Mouse (Mus musculus): Measurements from ENCODE around the gene Mfsd14a. TPM values are rescaled to one million over a fixed set of nuclear protein-coding genes. Genes with fewer than 3 reads are reported as not detected.

Mfsd14a gene
- total and polyA plus RNA-seq, 2 experiments from 2014 or later, result 39.9 to 44.3 TPM

DNA sequence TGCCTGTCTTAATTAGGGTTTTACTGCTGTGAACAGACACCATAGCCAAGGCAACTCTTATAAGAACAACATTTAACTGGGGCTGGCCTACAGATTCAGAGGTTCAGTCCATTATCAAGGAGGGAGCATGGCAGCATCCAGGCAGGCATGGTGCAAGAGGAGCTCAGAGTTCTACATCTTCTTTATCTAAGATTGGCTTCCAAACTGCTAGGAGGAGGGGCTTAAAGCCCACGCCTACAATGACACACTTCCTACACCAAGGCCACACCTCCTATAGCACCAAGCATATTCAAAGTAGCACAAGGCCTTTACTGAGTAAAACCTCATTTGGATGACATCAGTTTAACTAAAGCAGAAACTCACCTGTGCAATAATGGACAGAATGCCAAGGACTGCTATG, 22.5 kb downstream of the Mfsd14a start:
- DNase-seq (ENCODE audit: low spot score), result no peak
- Histone ChIP-seq H3K36me3 (replicated peaks; ENCODE audit: control insufficient read depth, insufficient read depth, low read length) (peaks cover 91% of the 10 kb centered on the region), H3K4me1 (ENCODE audit: control insufficient read depth, insufficient read depth) (no peaks in the 10 kb centered on the region), H3K4me3 (ENCODE audit: low read depth, low read length) (no peak overlapping the region), H3K27ac (ENCODE audit: low read depth) (no peak overlapping the region), H3K9me3 (replicated peaks; ENCODE audit: control insufficient read depth, low read length) (no peaks in the 10 kb centered on the region), H3K9ac (replicated peaks; ENCODE audit: low read depth, low read length) (no peak overlapping the region), H3K4me2 (ENCODE audit: low read depth, low read length) (no peak overlapping the region), H3K27me3 (ENCODE audit: control insufficient read depth, insufficient read depth, low read length) (no peaks in the 10 kb centered on the region)
- TF ChIP-seq EP300 (IDR thresholded peaks at IDR 0.05; ENCODE audit: low read depth), result no peak
- no peak for TF ChIP-seq CTCF (IDR thresholded peaks at IDR 0.05; ENCODE audit: low read depth)
- ATAC-seq (ENCODE audit: insufficient read depth, low read depth), result no peak
- WGBS, result 83% methylated on average over 1 of the region's 1 CpGs

DNA sequence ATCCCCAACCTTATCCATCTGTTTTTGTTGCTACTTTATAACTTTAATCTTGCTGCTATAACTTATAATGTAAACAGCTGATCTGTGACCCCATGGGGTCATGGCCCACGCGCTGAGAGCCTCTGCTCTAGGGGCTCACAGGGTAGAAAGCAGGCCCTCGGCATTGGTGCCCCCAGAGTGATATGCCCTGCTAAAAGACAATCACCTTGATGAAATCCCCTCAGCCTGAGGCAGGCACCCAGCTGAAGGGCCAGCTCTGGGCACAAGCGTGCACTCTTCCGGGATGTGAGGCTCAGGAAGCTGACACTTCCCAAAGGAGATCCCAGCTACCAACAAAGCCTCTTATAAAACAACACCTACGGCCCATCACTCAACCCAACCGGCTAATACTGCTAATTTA, 23.9 kb downstream of the Mfsd14a start:
- TF ChIP-seq EP300 (IDR thresholded peaks at IDR 0.05; ENCODE audit: low read depth) (no peak), CTCF (IDR thresholded peaks at IDR 0.05; ENCODE audit: low read depth) (no peak)
- H3K9me3 ChIP-seq (replicated peaks; ENCODE audit: control insufficient read depth, low read length), result no peaks in the 10 kb centered on the region
- no peak overlapping the region for H3K9ac ChIP-seq (replicated peaks; ENCODE audit: low read depth, low read length)
- H3K27ac ChIP-seq (ENCODE audit: low read depth), result no peak overlapping the region
- no peaks in the 10 kb centered on the region for H3K27me3 ChIP-seq (ENCODE audit: control insufficient read depth, insufficient read depth, low read length)
- H3K4me3 ChIP-seq (ENCODE audit: low read depth, low read length), result no peak overlapping the region
- 92% methylated on average over 7 of the region's 7 CpGs for WGBS
- peaks cover 93% of the 10 kb centered on the region for H3K36me3 ChIP-seq (replicated peaks; ENCODE audit: control insufficient read depth, insufficient read depth, low read length)
- ATAC-seq (ENCODE audit: insufficient read depth, low read depth) (no peak), DNase-seq (ENCODE audit: low spot score) (no peak)
- no peak overlapping the region for H3K4me2 ChIP-seq (ENCODE audit: low read depth, low read length)
- no peaks in the 10 kb centered on the region for H3K4me1 ChIP-seq (ENCODE audit: control insufficient read depth, insufficient read depth)

DNA sequence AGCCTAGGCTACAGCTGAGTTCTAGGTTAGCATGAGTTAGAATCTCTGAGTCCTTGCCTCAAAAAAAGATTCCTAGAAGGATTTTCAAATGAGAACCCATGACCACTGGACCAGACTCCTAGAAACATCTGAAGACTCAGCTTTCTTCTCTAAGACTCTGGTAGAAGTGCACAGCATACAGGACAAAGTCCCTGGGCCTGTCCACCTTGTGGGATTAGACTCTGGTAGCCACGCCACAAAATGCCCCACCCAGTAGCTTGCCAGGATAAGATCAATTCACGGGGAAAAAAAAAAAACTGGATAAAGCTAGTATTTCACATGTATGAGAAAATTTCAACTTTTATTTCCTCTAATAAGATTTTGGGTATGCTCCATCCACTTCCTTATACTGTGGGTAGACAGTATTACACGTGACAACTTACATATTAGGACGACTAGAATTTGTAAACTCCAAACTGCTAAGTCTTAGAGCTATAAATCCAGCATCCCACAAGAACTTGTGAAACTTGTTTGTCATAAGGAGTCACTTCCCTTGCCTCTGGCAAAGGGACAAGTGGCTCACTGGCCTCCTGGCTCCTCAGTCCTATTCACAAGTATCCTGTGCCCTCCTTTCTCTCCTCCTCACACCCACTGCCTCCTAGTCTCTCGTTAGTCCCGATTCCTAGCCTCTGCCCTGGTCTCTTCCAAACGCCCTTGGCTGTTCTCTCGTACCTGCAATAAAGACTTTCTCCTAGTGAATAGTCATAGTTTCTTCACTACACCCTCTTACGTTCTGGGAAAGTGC, 24.6 kb downstream of the Mfsd14a start:
- ATAC-seq (ENCODE audit: insufficient read depth, low read depth) (no peak), DNase-seq (ENCODE audit: low spot score) (no peak)
- no peak overlapping the region for H3K4me2 ChIP-seq (ENCODE audit: low read depth, low read length)
- no peaks in the 10 kb centered on the region for H3K4me1 ChIP-seq (ENCODE audit: control insufficient read depth, insufficient read depth)
- H3K4me3 ChIP-seq (ENCODE audit: low read depth, low read length), result no peak overlapping the region
- TF ChIP-seq EP300 (IDR thresholded peaks at IDR 0.05; ENCODE audit: low read depth), result no peak
- TF ChIP-seq CTCF (IDR thresholded peaks at IDR 0.05; ENCODE audit: low read depth), result no peak
- no peak overlapping the region for H3K9ac ChIP-seq (replicated peaks; ENCODE audit: low read depth, low read length)
- H3K27ac ChIP-seq (ENCODE audit: low read depth), result no peak overlapping the region
- 87% methylated on average over 9 of the region's 9 CpGs for WGBS
- H3K9me3 ChIP-seq (replicated peaks; ENCODE audit: control insufficient read depth, low read length), result no peaks in the 10 kb centered on the region
- no peaks in the 10 kb centered on the region for H3K27me3 ChIP-seq (ENCODE audit: control insufficient read depth, insufficient read depth, low read length)
- peaks cover 94% of the 10 kb centered on the region for H3K36me3 ChIP-seq (replicated peaks; ENCODE audit: control insufficient read depth, insufficient read depth, low read length)

DNA sequence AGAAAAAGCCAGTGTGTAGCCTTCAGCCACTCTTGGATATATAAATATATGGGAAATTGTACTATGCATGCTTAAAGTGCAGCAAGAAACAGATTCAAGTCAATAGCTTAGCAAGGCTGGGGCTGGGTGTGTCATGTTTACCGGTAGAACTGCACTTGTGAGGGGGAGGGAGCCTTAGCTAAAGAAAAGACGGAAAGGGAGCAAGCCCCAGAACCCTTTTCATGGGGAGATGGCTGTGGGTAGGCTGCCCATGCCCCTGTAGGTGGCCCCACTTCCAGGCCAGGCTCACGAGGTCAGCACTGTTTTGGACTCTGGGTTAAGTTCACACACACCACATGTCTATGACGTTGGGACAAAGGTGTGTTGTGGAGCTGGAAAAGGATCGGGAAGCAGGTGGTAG, 26.7 kb downstream of the Mfsd14a start:
- no peaks in the 10 kb centered on the region for H3K4me1 ChIP-seq (ENCODE audit: control insufficient read depth, insufficient read depth)
- DNase-seq (ENCODE audit: low spot score) (no peak), ATAC-seq (ENCODE audit: insufficient read depth, low read depth) (no peak)
- no peak overlapping the region for H3K4me2 ChIP-seq (ENCODE audit: low read depth, low read length)
- no peaks in the 10 kb centered on the region for H3K27me3 ChIP-seq (ENCODE audit: control insufficient read depth, insufficient read depth, low read length)
- 65% methylated on average over 5 of the region's 5 CpGs for WGBS
- no peak overlapping the region for H3K4me3 ChIP-seq (ENCODE audit: low read depth, low read length)
- H3K36me3 ChIP-seq (replicated peaks; ENCODE audit: control insufficient read depth, insufficient read depth, low read length), result peaks cover 91% of the 10 kb centered on the region
- TF ChIP-seq EP300 (IDR thresholded peaks at IDR 0.05; ENCODE audit: low read depth) (no peak), CTCF (IDR thresholded peaks at IDR 0.05; ENCODE audit: low read depth) (no peak)
- no peak overlapping the region for H3K9ac ChIP-seq (replicated peaks; ENCODE audit: low read depth, low read length)
- no peaks in the 10 kb centered on the region for H3K9me3 ChIP-seq (replicated peaks; ENCODE audit: control insufficient read depth, low read length)
- no peak overlapping the region for H3K27ac ChIP-seq (ENCODE audit: low read depth)

DNA sequence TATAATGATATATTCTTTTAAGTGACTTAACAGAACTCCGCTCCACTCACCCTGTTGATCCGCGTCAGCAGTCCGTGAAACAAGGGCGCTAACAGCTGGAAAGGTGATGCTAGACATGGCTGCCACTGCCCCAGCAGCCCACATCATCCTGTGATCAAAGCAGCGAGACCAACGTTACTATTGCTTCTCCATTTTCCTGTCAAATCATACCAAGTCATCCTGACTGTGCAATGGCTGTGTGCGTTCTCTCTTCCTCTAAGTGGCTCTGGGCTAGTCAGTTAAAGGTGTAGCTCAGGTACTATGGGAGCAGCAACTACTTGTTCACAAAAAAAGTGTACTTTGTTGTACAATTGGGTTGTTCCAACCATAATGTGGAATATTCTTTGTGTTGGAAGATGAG, 27.6 kb downstream of the Mfsd14a start:
- WGBS, result 82% methylated on average over 8 of the region's 8 CpGs
- Histone ChIP-seq H3K4me1 (ENCODE audit: control insufficient read depth, insufficient read depth) (no peaks in the 10 kb centered on the region), H3K4me3 (ENCODE audit: low read depth, low read length) (no peak overlapping the region), H3K27ac (ENCODE audit: low read depth) (no peak overlapping the region), H3K9me3 (replicated peaks; ENCODE audit: control insufficient read depth, low read length) (no peaks in the 10 kb centered on the region), H3K9ac (replicated peaks; ENCODE audit: low read depth, low read length) (no peak overlapping the region), H3K4me2 (ENCODE audit: low read depth, low read length) (no peak overlapping the region), H3K27me3 (ENCODE audit: control insufficient read depth, insufficient read depth, low read length) (no peaks in the 10 kb centered on the region), H3K36me3 (replicated peaks; ENCODE audit: control insufficient read depth, insufficient read depth, low read length) (peaks cover 89% of the 10 kb centered on the region)
- ATAC-seq (ENCODE audit: insufficient read depth, low read depth) (no peak), DNase-seq (ENCODE audit: low spot score) (no peak)
- TF ChIP-seq EP300 (IDR thresholded peaks at IDR 0.05; ENCODE audit: low read depth), result no peak
- no peak for TF ChIP-seq CTCF (IDR thresholded peaks at IDR 0.05; ENCODE audit: low read depth)

DNA sequence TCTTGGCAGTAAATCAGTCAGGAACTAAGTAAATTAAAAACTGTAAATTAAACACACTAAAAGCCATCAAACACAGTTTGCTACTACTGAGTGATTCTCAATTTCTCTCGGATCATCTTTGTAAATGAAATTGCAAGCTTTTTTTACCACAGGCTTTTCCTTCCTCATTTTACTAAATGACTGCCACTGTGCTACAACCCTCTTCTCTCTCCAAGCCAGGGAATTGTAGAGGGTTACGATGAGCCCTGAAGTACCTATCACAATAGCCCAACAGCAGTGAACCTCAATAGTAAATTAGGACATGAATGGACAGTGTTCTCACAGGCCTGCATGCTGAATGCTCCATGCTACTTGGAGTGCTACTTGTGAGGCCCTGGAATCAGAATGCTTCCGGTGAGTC, 28.4 kb downstream of the Mfsd14a start:
- DNase-seq (ENCODE audit: low spot score) (no peak), ATAC-seq (ENCODE audit: insufficient read depth, low read depth) (no peak)
- Histone ChIP-seq H3K27me3 (ENCODE audit: control insufficient read depth, insufficient read depth, low read length) (no peaks in the 10 kb centered on the region), H3K4me3 (ENCODE audit: low read depth, low read length) (no peak overlapping the region), H3K9me3 (replicated peaks; ENCODE audit: control insufficient read depth, low read length) (no peaks in the 10 kb centered on the region), H3K27ac (ENCODE audit: low read depth) (no peak overlapping the region), H3K4me2 (ENCODE audit: low read depth, low read length) (no peak overlapping the region), H3K4me1 (ENCODE audit: control insufficient read depth, insufficient read depth) (no peaks in the 10 kb centered on the region), H3K9ac (replicated peaks; ENCODE audit: low read depth, low read length) (no peak overlapping the region), H3K36me3 (replicated peaks; ENCODE audit: control insufficient read depth, insufficient read depth, low read length) (peaks cover 83% of the 10 kb centered on the region)
- WGBS, result 85% methylated on average over 3 of the region's 3 CpGs
- TF ChIP-seq EP300 (IDR thresholded peaks at IDR 0.05; ENCODE audit: low read depth) (no peak), CTCF (IDR thresholded peaks at IDR 0.05; ENCODE audit: low read depth) (no peak)

Data from heart, postnatal 0 days (tissue).